Mouse (Mus musculus) intestine, embryonic 15.5 days (tissue): ENCODE measurements at regions not wholly inside any gene's neighbourhood (a gene's known extent, or its start where the extent isn't known, plus 50 kb on each side); places are given as distances from the start of the nearest gene placed in this dataset.

Experiments
- ATAC-seq: fragments of 200-750 bp; cut with Nextera tagmentation; 2 replicates; pipeline ENCODE4 v1.8.0; 2017; ENCODE audit warnings: moderate TSS enrichment, moderate library complexity
- H3K27ac ChIP-seq: fragments of 300-500 bp; sonication (generic); 2 replicates; pipeline ENCODE4 v1.5.1; 2015; ENCODE audit warnings: mild to moderate bottlenecking, inconsistent platforms
- H3K27me3 ChIP-seq: fragments of 300-500 bp; sonication (generic); replicated peaks from 2 replicates; pipeline ENCODE4 v1.6.1; 2015; ENCODE audit warnings: inconsistent platforms
- H3K36me3 ChIP-seq: fragments of 300-500 bp; sonication (generic); 2 replicates; pipeline ENCODE4 v1.6.1; 2015; ENCODE audit warnings: inconsistent platforms
- H3K4me1 ChIP-seq: fragments of 300-500 bp; sonication (generic); replicated peaks from 2 replicates; pipeline ENCODE4 v1.6.1; 2015; ENCODE audit warnings: inconsistent platforms
- H3K4me2 ChIP-seq: fragments of 300-500 bp; sonication (generic); replicated peaks from 2 replicates; pipeline ENCODE4 v1.6.1; 2015; ENCODE audit warnings: mild to moderate bottlenecking, inconsistent platforms
- H3K4me3 ChIP-seq: fragments of 300-500 bp; sonication (generic); replicated peaks from 2 replicates; pipeline ENCODE4 v1.5.1; 2015; ENCODE audit warnings: inconsistent platforms
- H3K9ac ChIP-seq: fragments of 300-500 bp; sonication (generic); 2 replicates; pipeline ENCODE4 v1.6.1; 2015; ENCODE audit warnings: inconsistent platforms
- H3K9me3 ChIP-seq: fragments of 300-500 bp; sonication (generic); 2 replicates; pipeline ENCODE4 v1.6.1; 2016; ENCODE audit warnings: inconsistent platforms
- WGBS: fragments of 180-500 bp; shearing (Covaris S2); methylation state at CpG from one replicate; pipeline ENCODE4 v1.1.7; 2015; 5-methylcytosine and 5-hydroxymethylcytosine counted together

DNA sequence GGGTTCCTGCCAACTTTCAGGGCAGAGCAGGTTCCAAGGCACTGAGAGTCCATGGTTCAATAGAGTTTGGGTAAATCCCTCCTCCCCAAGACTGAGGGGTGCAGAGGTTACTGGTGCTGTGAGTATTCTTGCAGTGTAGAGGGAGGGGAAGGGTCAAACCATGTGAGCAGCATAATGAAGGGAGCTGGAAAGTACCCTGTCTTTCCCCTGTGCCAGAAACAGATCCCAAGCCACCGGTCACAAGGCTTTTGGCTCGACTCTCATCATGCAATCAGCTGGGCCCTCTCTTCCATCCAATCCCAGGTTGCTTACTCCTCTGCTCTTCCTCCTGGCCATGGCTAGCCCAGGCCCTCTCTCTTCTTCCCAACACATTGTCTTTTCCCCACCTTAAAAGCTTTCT is 182.8 kb upstream of the Rybp start:
- Histone ChIP-seq H3K4me3 (no peak overlapping the region), H3K27ac (no peak overlapping the region), H3K4me1 (no peaks in the 10 kb centered on the region), H3K9ac (no peak overlapping the region), H3K9me3 (no peaks in the 10 kb centered on the region), H3K4me2 (no peak overlapping the region), H3K27me3 (peaks cover 3% of the 10 kb centered on the region; the same call in 1 of the 2 replicates), H3K36me3 (no peaks in the 10 kb centered on the region)
- WGBS: 79% methylated on average over 2 of the region's 2 CpGs
- no peak for ATAC-seq

DNA sequence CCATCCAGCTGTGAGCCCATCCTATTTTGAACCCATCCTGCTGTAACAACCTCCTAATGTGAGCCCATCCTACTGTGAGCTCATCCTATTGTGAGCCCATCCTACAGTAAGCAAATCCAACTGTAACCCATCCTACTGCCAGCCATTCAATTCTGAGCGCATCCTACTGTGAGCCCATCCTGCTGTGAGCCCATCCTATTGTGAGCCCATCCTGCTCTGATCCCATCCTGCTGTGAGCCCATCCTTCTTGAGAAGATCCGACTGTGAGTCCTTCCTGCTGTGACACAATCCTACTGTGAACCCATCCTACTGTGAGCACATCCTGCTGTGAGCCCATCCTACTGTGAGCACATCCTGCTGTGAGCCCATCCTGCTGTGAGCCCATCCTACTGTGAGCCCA is 175.5 kb upstream of the Rybp start:
- H3K4me2 ChIP-seq: no peak overlapping the region
- no peaks in the 10 kb centered on the region for H3K9me3 ChIP-seq
- ATAC-seq: no peak
- no peak overlapping the region for H3K27ac ChIP-seq
- 81% methylated on average over 2 of the region's 2 CpGs for WGBS
- H3K4me1 ChIP-seq: no peaks in the 10 kb centered on the region
- no peak overlapping the region for H3K9ac ChIP-seq
- H3K36me3 ChIP-seq: no peaks in the 10 kb centered on the region
- no peak overlapping the region for H3K4me3 ChIP-seq
- H3K27me3 ChIP-seq: peaks cover 3% of the 10 kb centered on the region; the same call in 1 of the 2 replicates

DNA sequence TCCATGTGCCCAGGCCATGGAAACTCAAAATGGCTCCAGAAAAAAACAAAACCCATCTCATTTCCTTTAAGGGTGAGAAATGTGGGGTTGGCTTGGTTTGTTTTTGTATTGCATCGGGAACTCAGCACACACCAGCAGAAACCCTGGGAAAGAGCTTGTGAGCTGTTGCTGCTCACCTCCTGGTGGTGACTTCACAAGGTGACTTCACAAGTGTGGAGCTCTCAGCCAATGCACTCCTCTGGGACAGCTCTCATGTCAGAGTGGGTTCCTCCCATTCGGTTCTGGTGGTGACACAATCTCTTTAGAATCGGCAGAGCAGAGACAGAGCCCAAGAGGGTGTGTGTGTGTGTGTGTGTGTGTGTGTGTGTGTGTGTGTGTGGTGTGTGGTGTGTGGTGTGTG is 166.1 kb upstream of the Rybp start:
- H3K9ac ChIP-seq: no peak overlapping the region
- no peak for ATAC-seq
- H3K36me3 ChIP-seq: no peaks in the 10 kb centered on the region
- no peaks in the 10 kb centered on the region for H3K9me3 ChIP-seq
- 88% methylated on average over 3 of the region's 3 CpGs for WGBS
- H3K27me3 ChIP-seq: no peaks in the 10 kb centered on the region
- H3K27ac ChIP-seq: no peak overlapping the region
- H3K4me2 ChIP-seq: no peak overlapping the region
- no peaks in the 10 kb centered on the region for H3K4me1 ChIP-seq
- no peak overlapping the region for H3K4me3 ChIP-seq

DNA sequence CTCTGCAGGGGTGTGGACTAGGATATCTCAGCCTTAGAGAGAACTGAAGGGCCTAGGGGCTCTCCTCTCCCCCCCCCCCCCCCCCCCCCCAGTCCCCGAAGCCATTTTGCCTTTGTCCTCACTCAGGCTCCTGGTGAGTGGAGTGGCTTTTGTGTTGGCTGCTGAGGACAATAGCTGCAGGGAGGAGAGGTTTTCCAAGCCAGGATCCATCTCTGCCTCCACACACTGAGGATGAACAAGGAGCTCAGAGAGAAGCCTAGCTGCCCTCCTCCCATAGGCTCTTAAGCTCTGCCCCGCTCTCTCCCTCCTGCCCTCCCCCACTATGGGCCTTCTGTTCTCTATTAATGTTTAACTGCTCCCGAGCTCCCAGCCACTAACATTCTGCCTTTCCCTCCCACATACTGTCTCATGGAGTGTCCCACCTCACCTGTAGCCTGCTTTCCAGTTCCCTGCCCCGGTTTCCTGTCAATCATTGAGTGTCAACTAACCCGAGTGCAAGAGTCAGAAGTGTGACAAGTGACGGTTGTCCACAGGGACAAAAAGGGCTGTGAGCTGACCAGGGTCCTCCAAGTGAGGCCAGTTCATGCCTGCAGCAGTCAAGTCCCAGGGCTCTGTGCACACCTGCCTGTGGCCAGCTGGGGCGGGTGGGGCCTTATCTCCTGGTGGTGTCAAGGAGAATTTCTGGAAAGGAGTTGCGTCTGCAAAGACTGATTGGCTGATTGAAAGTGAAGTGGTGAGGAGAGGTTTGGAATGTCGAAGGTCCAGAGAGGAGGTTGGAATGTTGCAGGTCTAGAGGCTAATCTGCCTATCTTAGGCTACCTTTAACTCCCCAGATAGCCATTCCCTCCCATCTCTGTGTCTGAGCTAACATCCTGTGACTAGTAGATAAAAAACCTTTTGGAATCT is 165.1 kb upstream of the Rybp start:
- WGBS: 52% methylated on average over 8 of the region's 9 CpGs
- Histone ChIP-seq H3K4me1 (peaks cover 3% of the 10 kb centered on the region), H3K9ac (no peak overlapping the region), H3K4me3 (no peak overlapping the region), H3K4me2 (0 out of 2 replicates have a peak overlapping the region, but pooled peaks have one; percentile 9), H3K27ac (no peak overlapping the region), H3K36me3 (no peaks in the 10 kb centered on the region), H3K27me3 (no peaks in the 10 kb centered on the region), H3K9me3 (no peaks in the 10 kb centered on the region)
- ATAC-seq: peak; percentile 93

DNA sequence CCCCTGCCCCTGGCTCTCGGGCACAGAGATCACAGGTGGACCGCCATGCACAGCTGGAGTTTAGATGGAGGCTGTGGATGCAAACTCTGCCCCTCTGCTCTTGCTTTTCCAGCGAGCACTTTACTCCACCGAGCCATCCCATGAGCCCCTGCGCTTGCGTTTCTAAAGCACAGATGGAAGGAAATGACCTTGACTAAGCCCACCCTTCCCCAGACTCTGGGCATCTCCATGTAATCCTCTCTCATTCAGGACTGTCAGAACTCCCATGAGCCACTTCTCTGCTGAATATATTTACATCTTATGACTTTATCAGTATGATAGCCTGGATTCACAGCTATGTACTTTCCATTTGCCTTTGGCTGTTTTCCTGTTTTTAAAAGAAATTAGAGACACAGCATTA is 162.8 kb upstream of the Rybp start:
- no peak overlapping the region for H3K9ac ChIP-seq
- H3K27ac ChIP-seq: no peak overlapping the region
- peaks cover 5% of the 10 kb centered on the region for H3K4me1 ChIP-seq
- no peaks in the 10 kb centered on the region for H3K9me3 ChIP-seq
- H3K36me3 ChIP-seq: no peaks in the 10 kb centered on the region
- H3K4me2 ChIP-seq: no peak overlapping the region
- H3K4me3 ChIP-seq: no peak overlapping the region
- no peak for ATAC-seq
- 94% methylated on average over 6 of the region's 6 CpGs for WGBS
- H3K27me3 ChIP-seq: no peaks in the 10 kb centered on the region

DNA sequence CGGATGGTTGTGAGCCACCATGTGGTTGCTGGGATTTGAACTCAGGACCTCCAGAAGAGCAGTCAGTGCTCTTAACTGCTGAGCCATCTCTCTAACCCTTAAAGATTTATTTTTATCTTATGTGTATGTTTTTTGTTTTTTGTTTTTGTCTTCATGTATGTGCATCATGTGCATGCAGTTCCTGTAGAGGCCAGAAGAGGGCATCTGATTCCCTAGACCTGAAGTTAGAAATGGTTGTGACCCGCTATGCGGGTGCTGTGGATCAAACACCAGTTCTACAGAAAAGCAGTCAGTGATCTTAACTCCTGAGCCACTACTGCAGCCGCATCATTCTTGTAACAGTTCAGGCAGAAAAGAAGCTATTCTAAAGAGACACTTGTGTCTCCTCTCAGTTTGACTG is 161.8 kb upstream of the Rybp start:
- ATAC-seq: no peak
- 98% methylated on average over 4 of the region's 4 CpGs for WGBS

DNA sequence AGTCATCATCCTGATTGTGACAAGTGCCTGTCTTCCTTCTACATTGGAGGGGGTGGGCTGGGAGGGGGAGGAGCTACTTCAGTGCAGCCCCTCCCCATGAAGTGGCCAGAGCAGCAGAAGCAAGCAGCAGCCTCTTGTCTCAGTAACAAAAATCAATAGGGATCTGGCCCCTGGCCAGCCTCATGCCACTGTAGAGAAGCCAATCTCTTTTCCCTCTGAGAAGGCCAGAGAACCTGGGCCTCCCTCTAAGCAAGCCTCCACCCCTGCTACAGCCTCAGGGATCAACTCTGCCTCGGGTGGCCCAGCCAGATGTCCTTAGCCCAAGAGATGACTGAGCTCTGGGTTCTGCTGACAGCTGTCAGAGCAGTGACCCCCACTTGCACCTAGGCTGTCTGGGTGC is 159.9 kb upstream of the Rybp start:
- peak; percentile 77 for ATAC-seq
- no peak overlapping the region for H3K4me3 ChIP-seq
- no peak overlapping the region for H3K4me2 ChIP-seq
- H3K36me3 ChIP-seq: no peaks in the 10 kb centered on the region
- no peaks in the 10 kb centered on the region for H3K27me3 ChIP-seq
- peak overlapping the region; percentile 6; the same call in 1 of the 2 replicates for H3K27ac ChIP-seq
- H3K9ac ChIP-seq: no peak overlapping the region
- H3K4me1 ChIP-seq: peaks cover 5% of the 10 kb centered on the region
- 22% methylated on average over 1 of the region's 1 CpGs for WGBS
- H3K9me3 ChIP-seq: no peaks in the 10 kb centered on the region

More for the DNA sequence above, 161.8 kb upstream of the Rybp start:
- H3K27ac ChIP-seq: no peak overlapping the region
- H3K4me2 ChIP-seq: no peak overlapping the region
- no peak overlapping the region for H3K9ac ChIP-seq
- no peaks in the 10 kb centered on the region for H3K27me3 ChIP-seq
- H3K4me1 ChIP-seq: peaks cover 5% of the 10 kb centered on the region
- H3K36me3 ChIP-seq: no peaks in the 10 kb centered on the region
- H3K9me3 ChIP-seq: no peaks in the 10 kb centered on the region
- H3K4me3 ChIP-seq: no peak overlapping the region

DNA sequence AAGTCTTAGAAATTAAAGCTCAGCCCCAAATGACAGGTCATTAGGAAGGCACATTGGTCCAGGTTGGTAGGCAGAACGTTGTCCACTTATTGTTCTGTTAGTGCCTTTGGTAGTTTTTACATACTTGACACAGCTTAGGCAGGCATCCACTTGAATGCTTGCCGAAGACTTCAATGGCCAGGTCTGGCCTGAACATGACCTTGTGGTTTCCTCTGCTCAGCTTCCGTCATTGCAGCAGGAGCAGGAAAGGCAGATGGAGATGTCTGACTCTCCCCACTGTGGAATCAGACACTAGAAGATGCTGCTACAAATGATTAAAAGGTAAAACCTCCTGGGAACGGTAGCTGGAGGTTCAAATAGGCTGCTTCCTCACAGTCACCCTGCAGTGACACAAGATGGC is 159.5 kb upstream of the Rybp start:
- 0 out of 2 replicates have a peak, but pooled peaks have one; percentile 27 for ATAC-seq
- 56% methylated on average over 4 of the region's 4 CpGs for WGBS
- H3K27ac ChIP-seq: no peak overlapping the region
- H3K4me1 ChIP-seq: peaks cover 5% of the 10 kb centered on the region
- H3K4me2 ChIP-seq: no peak overlapping the region
- H3K9me3 ChIP-seq: no peaks in the 10 kb centered on the region
- no peak overlapping the region for H3K9ac ChIP-seq
- H3K27me3 ChIP-seq: no peaks in the 10 kb centered on the region
- no peaks in the 10 kb centered on the region for H3K36me3 ChIP-seq
- H3K4me3 ChIP-seq: no peak overlapping the region

DNA sequence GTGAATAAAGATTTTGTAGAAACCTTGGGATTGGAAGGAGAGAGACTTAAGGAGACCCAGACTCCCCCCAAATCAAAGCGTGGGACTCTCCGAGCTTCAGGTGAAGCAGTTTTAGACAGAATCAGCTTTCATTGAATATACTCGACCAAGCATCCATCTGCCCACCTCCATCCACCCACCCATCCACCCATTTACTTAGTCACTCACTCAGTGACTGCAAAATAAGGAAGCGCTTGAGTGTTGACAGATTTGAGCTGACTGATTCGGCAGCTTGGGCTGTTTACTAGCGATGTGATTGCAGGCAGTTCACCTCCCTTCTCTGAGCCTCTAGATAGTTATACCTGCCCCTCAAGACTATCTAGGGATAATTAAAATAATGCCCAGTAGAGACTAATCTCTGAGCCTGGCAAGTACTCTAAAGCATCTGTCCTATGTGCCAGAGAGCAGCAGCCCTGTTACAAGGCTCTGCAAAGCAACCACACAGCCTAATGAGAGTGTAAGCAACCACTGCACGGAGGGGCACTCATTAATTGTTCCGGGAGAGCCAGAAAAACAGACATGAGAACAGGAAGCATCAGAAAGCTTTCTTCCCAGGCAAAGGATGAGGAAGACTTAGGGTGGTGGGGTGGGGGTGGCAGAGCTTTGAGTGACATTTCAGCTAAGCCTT is 151.9 kb upstream of the Rybp start:
- ATAC-seq: no peak
- WGBS: 10% methylated on average over 8 of the region's 8 CpGs
- Histone ChIP-seq H3K36me3 (no peaks in the 10 kb centered on the region), H3K4me2 (peak overlapping the region; percentile 53), H3K9me3 (no peaks in the 10 kb centered on the region), H3K27ac (no peak overlapping the region), H3K4me3 (peak overlapping the region; percentile 2; the same call in 1 of the 2 replicates), H3K27me3 (0 out of 2 replicates have a peak, but pooled peaks cover 4% of the 10 kb centered on the region), H3K4me1 (peaks cover 10% of the 10 kb centered on the region), H3K9ac (0 out of 2 replicates have a peak overlapping the region, but pooled peaks have one; percentile 0)

DNA sequence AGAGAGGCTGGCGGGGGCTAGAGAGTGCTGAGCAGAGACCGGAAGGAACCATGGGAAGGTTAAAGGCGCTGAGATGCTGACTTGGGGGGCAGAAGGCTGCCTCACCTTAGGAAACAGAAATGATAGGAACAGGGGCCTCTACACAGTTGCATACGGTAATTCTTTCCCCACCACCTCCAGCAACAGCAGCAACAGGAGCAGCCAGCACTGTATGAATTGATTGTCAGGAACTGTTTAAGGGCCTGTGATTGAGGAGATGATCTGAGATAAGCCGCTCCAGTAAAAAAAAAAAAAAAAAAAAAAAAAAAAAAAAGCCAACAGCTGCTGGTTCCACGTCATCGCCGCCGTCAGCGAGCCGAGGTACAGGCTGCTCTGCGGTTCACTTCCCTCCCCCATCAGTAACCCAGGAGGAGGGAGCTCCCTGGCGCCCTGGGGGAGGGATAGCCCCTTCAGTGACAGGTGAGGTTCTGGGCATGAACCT is 151.3 kb upstream of the Rybp start:
- Histone ChIP-seq H3K36me3 (no peaks in the 10 kb centered on the region), H3K27me3 (0 out of 2 replicates have a peak, but pooled peaks cover 4% of the 10 kb centered on the region), H3K4me2 (peak overlapping the region; percentile 53), H3K27ac (no peak overlapping the region), H3K9me3 (no peaks in the 10 kb centered on the region), H3K4me1 (peaks cover 10% of the 10 kb centered on the region), H3K9ac (0 out of 2 replicates have a peak overlapping the region, but pooled peaks have one; percentile 0), H3K4me3 (peak overlapping the region; percentile 2; the same call in 1 of the 2 replicates)
- peak; percentile 63 for ATAC-seq
- 3% methylated on average over 13 of the region's 13 CpGs for WGBS

DNA sequence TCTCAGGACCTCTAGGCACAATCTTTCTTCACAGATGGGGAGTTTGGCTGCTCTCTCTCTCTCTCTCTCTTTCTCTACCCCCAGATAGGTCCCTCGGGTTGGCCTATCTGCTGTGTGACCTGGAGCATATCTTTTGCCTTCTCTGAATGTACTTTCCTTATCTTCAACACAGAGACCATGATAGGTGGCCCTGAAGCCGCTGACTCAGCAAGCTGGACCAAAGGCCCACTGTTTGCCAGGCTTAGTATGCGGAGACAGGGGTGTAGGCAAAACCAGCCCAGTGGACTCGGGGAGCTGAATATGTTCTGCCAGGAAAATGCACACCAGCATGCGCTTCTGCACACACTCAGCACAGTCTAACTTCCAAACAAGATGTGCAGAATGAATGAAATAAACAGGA is 150.7 kb upstream of the Rybp start:
- no peaks in the 10 kb centered on the region for H3K9me3 ChIP-seq
- WGBS: 39% methylated on average over 5 of the region's 5 CpGs
- H3K27ac ChIP-seq: no peak overlapping the region
- H3K4me1 ChIP-seq: peaks cover 10% of the 10 kb centered on the region
- no peak overlapping the region for H3K9ac ChIP-seq
- ATAC-seq: peak; percentile 13; the same call in 1 of the 2 replicates
- peak overlapping the region; percentile 53; the same call in 1 of the 2 replicates for H3K4me2 ChIP-seq
- 0 out of 2 replicates have a peak, but pooled peaks cover 4% of the 10 kb centered on the region for H3K27me3 ChIP-seq
- no peak overlapping the region for H3K4me3 ChIP-seq
- no peaks in the 10 kb centered on the region for H3K36me3 ChIP-seq

DNA sequence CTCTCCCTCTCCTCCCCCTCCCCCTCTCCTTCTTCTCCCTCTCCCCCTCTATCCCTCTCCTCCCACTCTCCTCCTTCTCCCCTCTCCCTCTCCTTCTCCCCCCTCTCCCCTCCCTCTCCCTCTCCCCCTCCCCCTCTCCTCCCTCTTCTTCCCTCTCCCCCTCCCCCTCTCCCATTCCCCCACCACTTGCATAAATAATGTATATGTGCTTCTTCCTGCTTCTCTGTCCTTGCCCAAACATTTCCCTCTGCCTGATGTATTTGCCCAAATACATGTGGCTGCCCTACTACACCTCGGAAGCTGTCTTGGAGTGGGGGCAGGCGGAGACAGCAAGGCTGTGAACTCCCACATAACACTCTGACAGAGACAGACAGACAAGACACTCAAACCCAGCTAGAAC is 149.2 kb upstream of the Rybp start:
- no peak for ATAC-seq
- WGBS: 39% methylated on average over 2 of the region's 2 CpGs
- H3K36me3 ChIP-seq: no peaks in the 10 kb centered on the region

More for the DNA sequence above, 149.2 kb upstream of the Rybp start:
- Histone ChIP-seq H3K27ac (no peak overlapping the region), H3K4me3 (no peak overlapping the region), H3K9me3 (no peaks in the 10 kb centered on the region), H3K9ac (no peak overlapping the region), H3K4me1 (peaks cover 16% of the 10 kb centered on the region), H3K4me2 (no peak overlapping the region), H3K27me3 (0 out of 2 replicates have a peak, but pooled peaks cover 4% of the 10 kb centered on the region)
